Mouse (Mus musculus): Measurements from ENCODE around the gene Scn10a. TPM values are rescaled to one million over a fixed set of nuclear protein-coding genes. Genes with fewer than 3 reads are reported as not detected.

Scn10a gene
- polyA plus RNA-seq (2015; fragmentation: Nextera tagmentation; extraction: Ambion mirVana): 0.85 and 1.4 TPM in 2 replicates

GRCm38 (mm10) chr9:119719222-119719621 is at the start of gene Scn10a:
TSS of gene Scn10a (minus strand) at chr9:119719322.
- no peak for ATAC-seq (replicated peaks; ENCODE audit: extremely low read depth, insufficient read depth, low FRiP score)
- no peaks in the 10 kb centered on the region for H3K36me3 ChIP-seq (ENCODE audit: control insufficient read depth, insufficient read depth)
- WGBS: 79% methylated on average over 11 of the region's 11 CpGs
- H3K4me2 ChIP-seq (ENCODE audit: low read depth, low read length): no peak within 1 kb of the TSS
- no peaks in the 10 kb centered on the region for H3K4me1 ChIP-seq (ENCODE audit: control insufficient read depth, insufficient read depth, low read length)
- H3K27ac ChIP-seq (ENCODE audit: low read length): no peak within 1 kb of the TSS
- H3K9ac ChIP-seq (ENCODE audit: low read length): no peak within 1 kb of the TSS
- H3K27me3 ChIP-seq (ENCODE audit: control insufficient read depth, insufficient read depth, low read length): no peaks in the 10 kb centered on the region; the same call in 1 of the 2 replicates
- no peaks in the 10 kb centered on the region for H3K9me3 ChIP-seq (replicated peaks; ENCODE audit: control insufficient read depth, low read length)
- no peak within 1 kb of the TSS for H3K4me3 ChIP-seq (ENCODE audit: low read length)

- 42% methylated on average over 7 of the region's 7 CpGs for WGBS
- no peaks in the 10 kb centered on the region for H3K9me3 ChIP-seq (replicated peaks; ENCODE audit: control insufficient read depth, low read length)
Measured at GRCm38 (mm10) chr9:119768585-119768984, 49.5 kb upstream of the Scn10a start.

GRCm38 (mm10) chr9:119760226-119760625 is 41.1 kb upstream of the Scn10a start:
- 84% methylated on average over 3 of the region's 3 CpGs for WGBS
- Histone ChIP-seq H3K27me3 (ENCODE audit: control insufficient read depth, insufficient read depth, low read length) (no peaks in the 10 kb centered on the region), H3K4me1 (ENCODE audit: control insufficient read depth, insufficient read depth, low read length) (no peaks in the 10 kb centered on the region), H3K27ac (ENCODE audit: low read length) (no peak overlapping the region), H3K4me3 (ENCODE audit: low read length) (no peak overlapping the region), H3K9me3 (replicated peaks; ENCODE audit: control insufficient read depth, low read length) (peaks cover 4% of the 10 kb centered on the region; the same call in 1 of the 2 replicates), H3K9ac (ENCODE audit: low read length) (no peak overlapping the region), H3K36me3 (ENCODE audit: control insufficient read depth, insufficient read depth) (no peaks in the 10 kb centered on the region), H3K4me2 (ENCODE audit: low read depth, low read length) (no peak overlapping the region)
- no peak for ATAC-seq (replicated peaks; ENCODE audit: extremely low read depth, insufficient read depth, low FRiP score)

More at GRCm38 (mm10) chr9:119768585-119768984, 49.5 kb upstream of the Scn10a start:
- no peak for ATAC-seq (replicated peaks; ENCODE audit: extremely low read depth, insufficient read depth, low FRiP score)
- H3K27me3 ChIP-seq (ENCODE audit: control insufficient read depth, insufficient read depth, low read length): 0 out of 2 replicates have a peak, but pooled peaks cover 2% of the 10 kb centered on the region
- H3K27ac ChIP-seq (ENCODE audit: low read length): no peak overlapping the region
- no peak overlapping the region for H3K4me2 ChIP-seq (ENCODE audit: low read depth, low read length)
- H3K9ac ChIP-seq (ENCODE audit: low read length): no peak overlapping the region
- no peak overlapping the region for H3K4me3 ChIP-seq (ENCODE audit: low read length)
- H3K4me1 ChIP-seq (ENCODE audit: control insufficient read depth, insufficient read depth, low read length): no peaks in the 10 kb centered on the region
- H3K36me3 ChIP-seq (ENCODE audit: control insufficient read depth, insufficient read depth): no peaks in the 10 kb centered on the region

- 77% methylated on average over 1 of the region's 1 CpGs for WGBS
- Histone ChIP-seq H3K4me3 (ENCODE audit: low read length) (no peak overlapping the region), H3K4me2 (ENCODE audit: low read depth, low read length) (no peak overlapping the region), H3K36me3 (ENCODE audit: control insufficient read depth, insufficient read depth) (no peaks in the 10 kb centered on the region), H3K4me1 (ENCODE audit: control insufficient read depth, insufficient read depth, low read length) (no peaks in the 10 kb centered on the region), H3K27ac (ENCODE audit: low read length) (no peak overlapping the region), H3K27me3 (ENCODE audit: control insufficient read depth, insufficient read depth, low read length) (no peaks in the 10 kb centered on the region), H3K9me3 (replicated peaks; ENCODE audit: control insufficient read depth, low read length) (peaks cover 4% of the 10 kb centered on the region; the same call in 1 of the 2 replicates), H3K9ac (ENCODE audit: low read length) (no peak overlapping the region)
- no peak for ATAC-seq (replicated peaks; ENCODE audit: extremely low read depth, insufficient read depth, low FRiP score)
Measured at GRCm38 (mm10) chr9:119759457-119759856, 40.3 kb upstream of the Scn10a start.

- Histone ChIP-seq H3K9ac (ENCODE audit: low read length) (no peak overlapping the region), H3K4me1 (ENCODE audit: control insufficient read depth, insufficient read depth, low read length) (peaks cover 6% of the 10 kb centered on the region; the same call in 1 of the 2 replicates), H3K4me2 (ENCODE audit: low read depth, low read length) (no peak overlapping the region), H3K27me3 (ENCODE audit: control insufficient read depth, insufficient read depth, low read length) (no peaks in the 10 kb centered on the region), H3K36me3 (ENCODE audit: control insufficient read depth, insufficient read depth) (no peaks in the 10 kb centered on the region), H3K9me3 (replicated peaks; ENCODE audit: control insufficient read depth, low read length) (no peaks in the 10 kb centered on the region), H3K27ac (ENCODE audit: low read length) (no peak overlapping the region), H3K4me3 (ENCODE audit: low read length) (no peak overlapping the region)
- WGBS: 10% methylated on average over 5 of the region's 5 CpGs
- no peak for ATAC-seq (replicated peaks; ENCODE audit: extremely low read depth, insufficient read depth, low FRiP score)
Measured at GRCm38 (mm10) chr9:119751507-119751906, 32.4 kb upstream of the Scn10a start.

GRCm38 (mm10) chr9:119749112-119749511 is 30.0 kb upstream of the Scn10a start:
- no peak for ATAC-seq (replicated peaks; ENCODE audit: extremely low read depth, insufficient read depth, low FRiP score)
- Histone ChIP-seq H3K9me3 (replicated peaks; ENCODE audit: control insufficient read depth, low read length) (no peaks in the 10 kb centered on the region), H3K4me1 (ENCODE audit: control insufficient read depth, insufficient read depth, low read length) (peaks cover 6% of the 10 kb centered on the region; the same call in 1 of the 2 replicates), H3K36me3 (ENCODE audit: control insufficient read depth, insufficient read depth) (no peaks in the 10 kb centered on the region), H3K4me2 (ENCODE audit: low read depth, low read length) (no peak overlapping the region), H3K9ac (ENCODE audit: low read length) (no peak overlapping the region), H3K27ac (ENCODE audit: low read length) (no peak overlapping the region), H3K27me3 (ENCODE audit: control insufficient read depth, insufficient read depth, low read length) (no peaks in the 10 kb centered on the region), H3K4me3 (ENCODE audit: low read length) (no peak overlapping the region)
- WGBS: 62% methylated on average over 9 of the region's 9 CpGs

GRCm38 (mm10) chr9:119743900-119744299 is 24.8 kb upstream of the Scn10a start:
- Histone ChIP-seq H3K9me3 (replicated peaks; ENCODE audit: control insufficient read depth, low read length) (no peaks in the 10 kb centered on the region), H3K4me2 (ENCODE audit: low read depth, low read length) (no peak overlapping the region), H3K27me3 (ENCODE audit: control insufficient read depth, insufficient read depth, low read length) (no peaks in the 10 kb centered on the region), H3K4me3 (ENCODE audit: low read length) (no peak overlapping the region), H3K4me1 (ENCODE audit: control insufficient read depth, insufficient read depth, low read length) (peaks cover 8% of the 10 kb centered on the region), H3K27ac (ENCODE audit: low read length) (no peak overlapping the region), H3K9ac (ENCODE audit: low read length) (no peak overlapping the region), H3K36me3 (ENCODE audit: control insufficient read depth, insufficient read depth) (no peaks in the 10 kb centered on the region)
- peak; percentile 23; the same call in 1 of the 2 replicates for ATAC-seq (replicated peaks; ENCODE audit: extremely low read depth, insufficient read depth, low FRiP score)
- WGBS: 55% methylated on average over 4 of the region's 4 CpGs

- Histone ChIP-seq H3K4me3 (ENCODE audit: low read length) (no peak overlapping the region), H3K9me3 (replicated peaks; ENCODE audit: control insufficient read depth, low read length) (no peaks in the 10 kb centered on the region), H3K27me3 (ENCODE audit: control insufficient read depth, insufficient read depth, low read length) (no peaks in the 10 kb centered on the region), H3K4me2 (ENCODE audit: low read depth, low read length) (no peak overlapping the region), H3K27ac (ENCODE audit: low read length) (no peak overlapping the region), H3K4me1 (ENCODE audit: control insufficient read depth, insufficient read depth, low read length) (peaks cover 8% of the 10 kb centered on the region), H3K9ac (ENCODE audit: low read length) (no peak overlapping the region), H3K36me3 (ENCODE audit: control insufficient read depth, insufficient read depth) (no peaks in the 10 kb centered on the region)
- ATAC-seq (replicated peaks; ENCODE audit: extremely low read depth, insufficient read depth, low FRiP score): peak; percentile 23; the same call in 1 of the 2 replicates
- WGBS: 57% methylated on average over 3 of the region's 3 CpGs
Measured at GRCm38 (mm10) chr9:119743312-119743711, 24.2 kb upstream of the Scn10a start.

- no peaks in the 10 kb centered on the region for H3K27me3 ChIP-seq (ENCODE audit: control insufficient read depth, insufficient read depth, low read length)
- H3K9ac ChIP-seq (ENCODE audit: low read length): no peak overlapping the region
- H3K36me3 ChIP-seq (ENCODE audit: control insufficient read depth, insufficient read depth): no peaks in the 10 kb centered on the region
- H3K27ac ChIP-seq (ENCODE audit: low read length): no peak overlapping the region
- no peak for ATAC-seq (replicated peaks; ENCODE audit: extremely low read depth, insufficient read depth, low FRiP score)
- no peak overlapping the region for H3K4me3 ChIP-seq (ENCODE audit: low read length)
- peaks cover 8% of the 10 kb centered on the region for H3K4me1 ChIP-seq (ENCODE audit: control insufficient read depth, insufficient read depth, low read length)
- WGBS: 38% methylated on average over 5 of the region's 5 CpGs
- H3K4me2 ChIP-seq (ENCODE audit: low read depth, low read length): no peak overlapping the region
- no peaks in the 10 kb centered on the region for H3K9me3 ChIP-seq (replicated peaks; ENCODE audit: control insufficient read depth, low read length)
Measured at GRCm38 (mm10) chr9:119741101-119741786, 22.1 kb upstream of the Scn10a start.

All from heart, embryonic 16.5 days (tissue).